Mouse (Mus musculus): ENCODE measurements around the gene Gm20388. TPM values are rescaled to one million over a fixed set of nuclear protein-coding genes. Genes with fewer than 3 reads are reported as not detected.

The Gm20388 gene
- polyA plus RNA-seq, 1 experiment = 23.9 TPM

DNA sequence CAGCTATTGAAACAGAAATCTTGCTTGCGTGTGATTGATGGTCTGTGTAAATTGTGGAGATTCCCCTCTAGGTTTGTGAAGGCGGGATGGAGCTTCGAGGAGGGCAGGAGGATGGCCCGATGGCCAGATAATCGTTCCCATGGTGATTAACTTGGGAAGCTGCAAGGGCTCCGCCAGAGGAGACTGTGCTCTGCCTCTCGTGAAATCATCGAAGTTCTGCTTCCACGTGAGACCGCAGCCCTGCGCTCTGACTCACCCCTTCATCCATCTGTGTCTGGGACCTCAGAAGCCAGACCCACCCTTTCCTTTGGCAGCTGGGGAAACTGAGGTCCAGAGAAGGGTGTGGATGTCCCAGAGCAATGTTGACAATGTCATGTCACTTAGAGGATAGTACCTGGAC is 2201.1 kb downstream of the Gm20388 start:
- TF ChIP-seq CTCF (IDR thresholded peaks at IDR 0.05; ENCODE audit: extremely low read depth, insufficient read depth, low read length) (no peak), POLR2A (IDR thresholded peaks at IDR 0.05; ENCODE audit: extremely low read depth, insufficient read depth, low read length) (no peak)
- Histone ChIP-seq H3K4me3 (ENCODE audit: insufficient read depth, low read length) (no peak overlapping the region), H3K4me1 (ENCODE audit: control insufficient read depth, insufficient read depth, low read length) (no peaks in the 10 kb centered on the region), H3K27ac (ENCODE audit: insufficient read depth, low read length) (no peak overlapping the region)

DNA sequence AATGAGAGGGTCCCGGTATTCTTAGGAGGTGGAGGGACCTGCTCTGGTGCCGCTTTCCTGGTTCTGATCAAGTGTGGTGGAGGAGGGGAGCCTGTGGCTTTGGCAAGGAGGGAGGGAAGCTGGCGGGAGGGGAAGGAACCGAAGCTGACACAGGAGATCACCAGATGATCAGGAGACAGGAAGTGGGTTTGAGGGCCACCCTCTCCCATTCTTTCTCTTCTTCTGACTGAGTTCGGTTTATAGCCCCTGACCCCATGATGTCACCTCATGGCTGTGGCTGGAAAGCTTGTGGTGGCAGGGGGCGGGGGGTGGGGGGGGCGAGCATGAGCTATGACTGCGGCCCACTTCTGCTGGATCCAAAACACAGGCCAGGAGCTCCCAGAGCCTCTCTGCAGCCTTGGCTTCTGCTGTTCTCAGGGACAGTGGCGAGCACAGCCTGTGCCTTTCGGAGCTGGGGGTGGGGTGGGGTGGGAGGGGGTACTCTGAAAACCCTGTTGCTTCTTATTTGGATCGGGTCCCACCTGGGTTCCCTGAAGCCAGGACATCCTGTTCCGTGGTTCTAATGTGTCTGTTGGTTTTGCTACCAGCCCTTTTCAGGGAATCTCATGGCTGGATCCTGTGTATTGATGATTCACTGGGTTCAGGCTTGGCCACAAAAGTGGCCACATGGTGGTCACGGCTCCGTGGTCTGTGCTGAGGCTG is 2201.8 kb downstream of the Gm20388 start:
- no peak for TF ChIP-seq POLR2A (IDR thresholded peaks at IDR 0.05; ENCODE audit: extremely low read depth, insufficient read depth, low read length)
- TF ChIP-seq CTCF (IDR thresholded peaks at IDR 0.05; ENCODE audit: extremely low read depth, insufficient read depth, low read length) = no peak
- H3K27ac ChIP-seq (ENCODE audit: insufficient read depth, low read length) = no peak overlapping the region
- no peak overlapping the region for H3K4me3 ChIP-seq (ENCODE audit: insufficient read depth, low read length)
- H3K4me1 ChIP-seq (ENCODE audit: control insufficient read depth, insufficient read depth, low read length) = no peaks in the 10 kb centered on the region; the same call in 1 of the 2 replicates

DNA sequence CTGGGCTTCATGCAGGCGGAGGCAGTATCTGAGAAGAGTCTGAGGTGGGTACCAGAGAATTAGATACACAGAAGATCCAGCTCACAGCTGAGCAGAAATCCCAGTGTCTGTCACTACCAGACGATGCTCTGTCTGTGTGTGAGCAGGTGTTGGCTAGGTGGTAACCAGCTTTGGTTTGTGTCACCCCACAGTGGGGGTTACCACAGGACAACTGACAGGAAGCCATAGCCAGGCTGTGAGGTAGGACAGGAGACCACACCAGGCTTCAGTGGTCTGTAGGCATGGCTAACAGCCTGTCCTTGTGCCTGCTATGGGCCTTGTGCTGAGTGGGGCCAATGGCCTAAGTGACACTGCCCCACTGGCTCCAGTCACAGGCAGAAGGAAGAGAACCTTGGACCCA is 2204.2 kb downstream of the Gm20388 start:
- no peak for TF ChIP-seq POLR2A (IDR thresholded peaks at IDR 0.05; ENCODE audit: extremely low read depth, insufficient read depth, low read length)
- TF ChIP-seq CTCF (IDR thresholded peaks at IDR 0.05; ENCODE audit: extremely low read depth, insufficient read depth, low read length) = no peak
- Histone ChIP-seq H3K27ac (ENCODE audit: insufficient read depth, low read length) (no peak overlapping the region), H3K4me1 (ENCODE audit: control insufficient read depth, insufficient read depth, low read length) (no peaks in the 10 kb centered on the region; the same call in 1 of the 2 replicates), H3K4me3 (ENCODE audit: insufficient read depth, low read length) (no peak overlapping the region)

DNA sequence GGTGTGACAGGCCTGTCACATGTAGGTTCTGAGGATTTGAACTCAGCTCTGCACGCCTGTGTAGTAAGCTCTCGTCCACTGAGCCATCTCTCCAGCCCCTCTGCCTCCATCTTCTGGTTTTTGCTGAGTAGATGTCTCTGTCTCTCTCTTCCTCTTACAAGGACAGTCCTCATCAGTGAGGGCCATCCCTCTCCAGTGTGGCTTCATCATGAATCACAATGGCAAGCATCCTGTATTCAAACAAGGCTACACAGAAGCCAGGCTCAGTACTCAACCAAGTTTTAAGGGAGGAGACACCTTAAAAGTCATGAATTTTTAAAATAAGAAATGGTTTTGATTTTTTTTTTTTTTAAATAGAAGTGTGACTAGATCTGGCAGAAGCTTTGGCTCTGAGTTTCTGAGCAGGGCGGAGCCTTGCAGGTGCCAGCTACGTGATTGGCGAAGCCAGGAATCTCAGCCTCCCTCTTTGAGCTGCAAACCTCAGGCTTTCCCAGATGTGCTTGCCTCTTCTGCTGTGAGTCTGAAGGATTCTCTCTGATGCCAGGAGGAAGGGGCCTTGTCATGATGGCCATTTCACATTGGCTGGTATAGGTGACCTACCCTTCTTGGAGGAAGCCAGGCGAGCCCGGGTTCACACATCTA is 2206.2 kb downstream of the Gm20388 start:
- no peak overlapping the region for H3K27ac ChIP-seq (ENCODE audit: insufficient read depth, low read length)
- TF ChIP-seq CTCF (IDR thresholded peaks at IDR 0.05; ENCODE audit: extremely low read depth, insufficient read depth, low read length) = no peak
- no peak for TF ChIP-seq POLR2A (IDR thresholded peaks at IDR 0.05; ENCODE audit: extremely low read depth, insufficient read depth, low read length)
- no peaks in the 10 kb centered on the region; the same call in 1 of the 2 replicates for H3K4me1 ChIP-seq (ENCODE audit: control insufficient read depth, insufficient read depth, low read length)
- H3K4me3 ChIP-seq (ENCODE audit: insufficient read depth, low read length) = no peak overlapping the region

DNA sequence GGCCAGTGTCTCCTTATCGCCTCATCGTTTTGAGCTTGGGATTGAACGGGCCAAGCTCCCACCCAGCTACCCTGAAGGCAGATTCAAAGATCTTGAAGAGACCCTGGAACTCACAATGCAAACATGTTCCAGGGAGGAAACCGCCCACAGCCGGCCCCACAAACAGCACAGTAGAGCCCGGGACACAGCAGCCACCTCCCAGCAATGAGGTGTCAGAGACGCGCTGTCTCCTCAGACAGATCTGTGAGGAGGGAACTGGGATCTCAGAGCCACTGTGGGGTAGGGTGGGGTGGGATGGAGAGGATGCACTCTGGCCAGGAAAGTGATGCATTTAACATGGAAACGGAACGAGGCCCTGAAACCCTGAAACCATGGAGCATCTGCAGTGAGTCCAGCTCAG is 2207.5 kb downstream of the Gm20388 start:
- H3K4me3 ChIP-seq (ENCODE audit: insufficient read depth, low read length) = no peak overlapping the region
- peaks cover 2% of the 10 kb centered on the region; the same call in 1 of the 2 replicates for H3K4me1 ChIP-seq (ENCODE audit: control insufficient read depth, insufficient read depth, low read length)
- TF ChIP-seq POLR2A (IDR thresholded peaks at IDR 0.05; ENCODE audit: extremely low read depth, insufficient read depth, low read length) (no peak), CTCF (IDR thresholded peaks at IDR 0.05; ENCODE audit: extremely low read depth, insufficient read depth, low read length) (no peak)
- no peak overlapping the region for H3K27ac ChIP-seq (ENCODE audit: insufficient read depth, low read length)

DNA sequence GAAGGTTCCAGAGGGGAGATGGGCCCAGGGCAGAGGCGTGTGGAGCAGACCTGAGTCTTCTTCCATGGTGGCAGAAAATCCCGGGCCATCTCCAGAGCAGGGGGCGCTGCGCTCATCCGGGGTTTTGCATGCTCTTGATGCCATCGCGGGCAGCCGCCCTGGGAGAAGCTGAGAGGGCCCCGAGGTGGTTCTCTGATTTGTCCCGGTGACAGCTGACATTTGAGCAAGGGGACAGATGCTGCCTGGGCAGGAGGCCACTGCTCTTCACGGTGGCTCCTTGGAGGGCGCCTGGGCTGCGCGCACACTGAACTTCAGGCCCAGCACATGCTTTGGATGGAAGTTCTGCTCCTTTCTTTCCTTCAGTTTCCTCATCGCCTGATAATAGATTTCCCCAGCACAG is 2207.9 kb downstream of the Gm20388 start:
- no peak overlapping the region for H3K4me3 ChIP-seq (ENCODE audit: insufficient read depth, low read length)
- no peak for TF ChIP-seq POLR2A (IDR thresholded peaks at IDR 0.05; ENCODE audit: extremely low read depth, insufficient read depth, low read length)
- TF ChIP-seq CTCF (IDR thresholded peaks at IDR 0.05; ENCODE audit: extremely low read depth, insufficient read depth, low read length) = no peak
- H3K4me1 ChIP-seq (ENCODE audit: control insufficient read depth, insufficient read depth, low read length) = peaks cover 2% of the 10 kb centered on the region; the same call in 1 of the 2 replicates
- no peak overlapping the region for H3K27ac ChIP-seq (ENCODE audit: insufficient read depth, low read length)

DNA sequence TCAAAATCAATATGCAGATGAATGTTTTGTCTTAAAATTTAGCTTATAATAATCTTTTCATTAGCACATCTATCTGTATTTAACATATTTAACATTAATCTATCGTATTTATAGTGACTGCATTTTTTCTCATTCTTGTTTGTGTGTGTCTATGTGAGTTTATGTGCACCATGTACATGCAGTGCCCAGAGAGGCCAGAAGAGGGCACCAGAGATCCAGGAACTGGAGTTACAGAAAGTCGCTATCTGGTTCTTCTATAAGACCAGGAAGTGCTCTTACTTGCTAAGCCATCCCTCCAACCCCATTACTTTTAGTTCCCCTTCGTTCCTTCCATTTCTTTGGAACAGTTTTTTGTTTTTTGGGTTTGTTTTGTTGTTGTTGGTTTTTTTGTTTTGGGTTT is 2213.7 kb downstream of the Gm20388 start:
- TF ChIP-seq POLR2A (IDR thresholded peaks at IDR 0.05; ENCODE audit: extremely low read depth, insufficient read depth, low read length) = no peak
- TF ChIP-seq CTCF (IDR thresholded peaks at IDR 0.05; ENCODE audit: extremely low read depth, insufficient read depth, low read length) = 0 out of 2 replicates have a peak, but pooled peaks have one; percentile 15
- Histone ChIP-seq H3K4me3 (ENCODE audit: insufficient read depth, low read length) (no peak overlapping the region), H3K27ac (ENCODE audit: insufficient read depth, low read length) (no peak overlapping the region), H3K4me1 (ENCODE audit: control insufficient read depth, insufficient read depth, low read length) (peaks cover 2% of the 10 kb centered on the region; the same call in 1 of the 2 replicates)

DNA sequence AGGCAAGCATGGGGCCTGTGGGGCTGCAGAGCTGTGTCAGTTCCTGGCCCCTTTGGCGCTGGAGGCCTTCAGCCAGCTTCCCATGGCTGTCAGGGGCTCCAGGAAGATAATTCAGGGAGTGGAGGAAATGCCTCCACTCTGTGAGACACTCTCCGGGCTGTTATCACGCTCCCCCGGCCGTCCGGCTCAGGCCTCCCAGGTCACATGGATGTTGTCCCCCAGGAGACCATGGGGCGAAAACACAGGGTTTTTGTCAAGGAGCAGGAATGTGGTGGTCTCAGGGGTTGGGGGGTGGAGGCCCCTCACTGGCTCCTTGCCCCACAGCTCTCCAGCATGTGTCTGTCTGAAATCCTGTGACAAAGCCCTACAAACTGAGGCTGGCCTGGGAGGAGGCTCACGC is 2216.0 kb downstream of the Gm20388 start:
- H3K4me1 ChIP-seq (ENCODE audit: control insufficient read depth, insufficient read depth, low read length) = peaks cover 2% of the 10 kb centered on the region; the same call in 1 of the 2 replicates
- TF ChIP-seq POLR2A (IDR thresholded peaks at IDR 0.05; ENCODE audit: extremely low read depth, insufficient read depth, low read length) (no peak), CTCF (IDR thresholded peaks at IDR 0.05; ENCODE audit: extremely low read depth, insufficient read depth, low read length) (no peak)
- no peak overlapping the region for H3K27ac ChIP-seq (ENCODE audit: insufficient read depth, low read length)
- no peak overlapping the region for H3K4me3 ChIP-seq (ENCODE audit: insufficient read depth, low read length)

DNA sequence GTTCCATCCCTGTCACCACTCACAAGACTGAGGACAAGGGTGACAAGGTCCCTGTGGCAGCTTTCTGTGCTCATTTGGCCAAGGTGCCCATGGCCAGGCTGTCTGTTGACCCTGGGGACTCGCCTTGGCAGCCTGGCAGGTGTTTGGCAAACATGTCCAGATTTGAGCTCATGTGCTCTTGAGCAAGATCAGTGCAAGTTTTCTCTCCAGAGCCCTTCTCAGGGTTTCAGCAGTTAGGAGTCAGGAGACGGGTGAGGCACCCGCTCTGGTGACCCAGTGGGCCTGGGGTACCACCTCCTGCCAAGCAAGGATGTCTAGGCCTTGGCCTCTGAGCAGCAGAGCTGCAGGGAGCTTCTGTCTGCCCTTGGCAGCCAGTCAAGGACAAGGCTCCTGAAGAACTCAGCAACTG is 2223.5 kb downstream of the Gm20388 start:
- TF ChIP-seq CTCF (IDR thresholded peaks at IDR 0.05; ENCODE audit: extremely low read depth, insufficient read depth, low read length) = no peak
- TF ChIP-seq POLR2A (IDR thresholded peaks at IDR 0.05; ENCODE audit: extremely low read depth, insufficient read depth, low read length) = no peak
- Histone ChIP-seq H3K27ac (ENCODE audit: insufficient read depth, low read length) (no peak overlapping the region), H3K4me1 (ENCODE audit: control insufficient read depth, insufficient read depth, low read length) (no peaks in the 10 kb centered on the region), H3K4me3 (ENCODE audit: insufficient read depth, low read length) (no peak overlapping the region)

DNA sequence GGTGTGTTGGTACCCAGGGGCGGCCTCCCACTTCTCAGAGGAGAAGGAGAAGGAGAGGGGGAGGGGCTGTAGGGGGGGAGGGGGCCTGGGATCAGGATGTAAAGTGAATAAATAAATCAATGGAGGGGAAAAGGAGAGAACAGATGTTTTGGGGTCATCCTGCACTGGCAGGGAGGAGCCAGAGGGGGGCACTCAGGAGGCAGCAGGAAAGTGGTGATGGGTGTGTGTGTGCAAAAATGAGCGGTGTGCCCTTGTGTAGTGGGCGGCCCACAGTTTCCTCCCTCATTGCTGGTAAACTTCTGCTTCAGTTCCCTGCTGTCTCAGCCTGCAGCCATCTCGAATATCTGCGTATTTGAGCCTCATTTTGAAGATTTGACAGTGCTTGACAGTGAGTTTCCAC is 2224.9 kb downstream of the Gm20388 start:
- TF ChIP-seq CTCF (IDR thresholded peaks at IDR 0.05; ENCODE audit: extremely low read depth, insufficient read depth, low read length) (peak; percentile 43), POLR2A (IDR thresholded peaks at IDR 0.05; ENCODE audit: extremely low read depth, insufficient read depth, low read length) (no peak)
- Histone ChIP-seq H3K27ac (ENCODE audit: insufficient read depth, low read length) (no peak overlapping the region), H3K4me3 (ENCODE audit: insufficient read depth, low read length) (no peak overlapping the region), H3K4me1 (ENCODE audit: control insufficient read depth, insufficient read depth, low read length) (no peaks in the 10 kb centered on the region)

All from cortical plate, adult 2 months (tissue).